In genomic region chr3:99858922-99859321, GRCm38 (mm10) we compare ENCODE assay signal across 17 mouse cellular contexts. TPM values are rescaled to one million over a fixed set of nuclear protein-coding genes. Genes with fewer than 3 reads are reported as not detected.
DNase-seq lines count a peak whose midpoint lies in the region; ATAC-seq and TF ChIP-seq lines count a peak whose summit lies in the region.
"Had no signal": no experiment of that assay in that cellular context is flagged by ENCODE, and none has a peak within 500 bp of the region (broad histone marks: within the 10 kb centered on the region; RNA-seq: fewer than 3 reads in every experiment).

No protein-coding gene starts in this region.

- no peaks in the 10 kb centered on the region for H3K4me1 ChIP-seq in heart, embryonic 12.5 days (replicated peaks)
- H3K4me1 ChIP-seq in liver, postnatal 0 days (ENCODE audit: insufficient read depth) = no peaks in the 10 kb centered on the region
- H3K4me1 ChIP-seq in liver, embryonic 12.5 days = no peaks in the 10 kb centered on the region
- H3K4me1 ChIP-seq in ES-E14 (ENCODE audit: control insufficient read depth in 2 of 2, insufficient read depth in 2 of 2, low read length in 2 of 2, poor library complexity in 1 of 2) = no peaks in the 10 kb centered on the region
- 0 out of 2 replicates have a peak, but pooled peaks cover 3% of the 10 kb centered on the region for H3K4me1 ChIP-seq in embryonic facial prominence, embryonic 10.5 days

- ATAC-seq in heart, embryonic 12.5 days (ENCODE audit: insufficient number of reproducible peaks, low FRiP score) = no peak
- no peak for ATAC-seq in liver, postnatal 0 days
- no peak for ATAC-seq in liver, embryonic 12.5 days
- ATAC-seq: forebrain, postnatal 0 days had no signal

- no peak for TF ChIP-seq EP300 in liver, postnatal 0 days (IDR thresholded peaks at IDR 0.05; ENCODE audit: low read depth)

- no peak overlapping the region for H3K9ac ChIP-seq in heart, embryonic 12.5 days
- H3K9ac ChIP-seq in liver, postnatal 0 days (replicated peaks) = no peak overlapping the region
- H3K9ac ChIP-seq in liver, embryonic 12.5 days = no peak overlapping the region
- H3K9ac ChIP-seq in ES-E14 (ENCODE audit: insufficient read depth, low read depth, low read length, poor library complexity, severe bottlenecking) = no peak overlapping the region
- H3K9ac ChIP-seq: forebrain, postnatal 0 days; limb, embryonic 12.5 days had no signal

- no peak overlapping the region for H3K27ac ChIP-seq in heart, embryonic 12.5 days (ENCODE audit: poor library complexity, severe bottlenecking)
- H3K27ac ChIP-seq in liver, postnatal 0 days (ENCODE audit: low read depth) = no peak overlapping the region
- H3K27ac ChIP-seq in liver, embryonic 12.5 days = no peak overlapping the region
- no peak overlapping the region for H3K27ac ChIP-seq in ES-E14 (ENCODE audit: insufficient read depth, low read depth, low read length, poor library complexity, severe bottlenecking)
- no peak overlapping the region for H3K27ac ChIP-seq in embryonic facial prominence, embryonic 10.5 days (replicated peaks)
- H3K27ac ChIP-seq: limb, embryonic 12.5 days; midbrain, embryonic 10.5 days had no signal

- H3K27me3 ChIP-seq in heart, embryonic 12.5 days (replicated peaks) = no peaks in the 10 kb centered on the region
- H3K27me3 ChIP-seq in liver, postnatal 0 days (ENCODE audit: insufficient read depth, low read length) = no peaks in the 10 kb centered on the region
- no peaks in the 10 kb centered on the region for H3K27me3 ChIP-seq in liver, embryonic 12.5 days (replicated peaks)
- H3K27me3 ChIP-seq in embryonic facial prominence, embryonic 10.5 days (replicated peaks; ENCODE audit: low read depth, poor library complexity, severe bottlenecking) = no peaks in the 10 kb centered on the region
- H3K27me3 ChIP-seq: limb, embryonic 12.5 days had no signal

- in situ Hi-C loops in ES-E14 (cut with MboI; ENCODE audit: low sequenced_read_pairs in 2 of 2, unreplicated experiment in 2 of 2) = no loop called here

- TF ChIP-seq CTCF in liver, postnatal 0 days (IDR thresholded peaks at IDR 0.05; ENCODE audit: low read depth) = peak; percentile 32

- no peaks in the 10 kb centered on the region for H3K36me3 ChIP-seq in heart, embryonic 12.5 days
- H3K36me3 ChIP-seq in liver, postnatal 0 days (replicated peaks; ENCODE audit: insufficient read depth, low read length) = no peaks in the 10 kb centered on the region
- H3K36me3 ChIP-seq in liver, embryonic 12.5 days = no peaks in the 10 kb centered on the region
- H3K36me3 ChIP-seq in ES-E14 (ENCODE audit: control insufficient read depth, insufficient read depth, low read length, poor library complexity, severe bottlenecking) = no peaks in the 10 kb centered on the region
- no peaks in the 10 kb centered on the region for H3K36me3 ChIP-seq in embryonic facial prominence, embryonic 10.5 days (replicated peaks)
- H3K36me3 ChIP-seq: limb, embryonic 12.5 days; midbrain, embryonic 10.5 days had no signal

- H3K4me3 ChIP-seq in heart, embryonic 12.5 days = no peak overlapping the region
- H3K4me3 ChIP-seq in liver, postnatal 0 days (ENCODE audit: low read depth, low read length) = no peak overlapping the region
- H3K4me3 ChIP-seq in liver, embryonic 12.5 days = no peak overlapping the region
- H3K4me3 ChIP-seq in ES-E14 (ENCODE audit: insufficient read depth in 1 of 2, low read depth in 1 of 2, low read length in 2 of 2, poor library complexity in 1 of 2, severe bottlenecking in 1 of 2) = no peak overlapping the region
- no peak overlapping the region for H3K4me3 ChIP-seq in embryonic facial prominence, embryonic 10.5 days
- H3K4me3 ChIP-seq: limb, embryonic 12.5 days; midbrain, embryonic 10.5 days; myocyte had no signal

- peak; percentile 6 for DNase-seq in heart, postnatal 4 days
- no peak for DNase-seq in liver, postnatal 0 days
- DNase-seq in ES-E14 (ENCODE audit: low read depth, low spot score) = peak; percentile 15
- DNase-seq in embryonic facial prominence, embryonic 10.5 days (ENCODE audit: low spot score) = peak; percentile 18
- no peak for DNase-seq in adrenal gland, adult 18-20 months (ENCODE audit: low spot score in 2 of 2)
- DNase-seq in right cerebral cortex, postnatal 25 days = no peak
- DNase-seq: adrenal gland, postnatal 25 days; embryo, embryonic 11 days; forebrain, postnatal 0 days; gastrocnemius, postnatal 14 days; kidney, adult 18-20 months; thymus, adult 2 months had no signal

- WGBS in heart, embryonic 12.5 days = 82% methylated on average over 3 of the region's 3 CpGs
- WGBS in liver, postnatal 0 days (ENCODE audit: insufficient replicate concordance) = 59% methylated on average over 3 of the region's 3 CpGs
- 61% methylated on average over 3 of the region's 3 CpGs for WGBS in liver, embryonic 12.5 days (ENCODE audit: insufficient replicate concordance)
- WGBS in embryonic facial prominence, embryonic 10.5 days = 77% methylated on average over 3 of the region's 3 CpGs

- no peak overlapping the region for H3K4me2 ChIP-seq in heart, embryonic 12.5 days
- H3K4me2 ChIP-seq in liver, postnatal 0 days (ENCODE audit: low read depth, low read length) = no peak overlapping the region
- no peak overlapping the region for H3K4me2 ChIP-seq in liver, embryonic 12.5 days
- H3K4me2 ChIP-seq: limb, embryonic 12.5 days had no signal

- no peaks in the 10 kb centered on the region for H3K9me3 ChIP-seq in heart, embryonic 12.5 days (replicated peaks)
- H3K9me3 ChIP-seq in liver, postnatal 0 days (ENCODE audit: low read length) = no peaks in the 10 kb centered on the region
- no peaks in the 10 kb centered on the region for H3K9me3 ChIP-seq in liver, embryonic 12.5 days (replicated peaks)
- no peaks in the 10 kb centered on the region for H3K9me3 ChIP-seq in ES-E14 (ENCODE audit: control insufficient read depth, insufficient read depth, low read depth, low read length)
- no peaks in the 10 kb centered on the region for H3K9me3 ChIP-seq in embryonic facial prominence, embryonic 10.5 days
- H3K9me3 ChIP-seq: limb, embryonic 12.5 days; midbrain, embryonic 10.5 days had no signal

TF ChIP-seq in ES-E14, 5 proteins besides CTCF, POLR2A, EP300 and RAD21:
- TF ChIP-seq ZNF384 (IDR thresholded peaks at IDR 0.05; ENCODE audit: low read depth, low read length) = no peak
- TF ChIP-seq ZC3H11A (IDR thresholded peaks at IDR 0.05; ENCODE audit: borderline replicate concordance, low read depth, low read length) = no peak
- TF ChIP-seq CHD2 (IDR thresholded peaks at IDR 0.05; ENCODE audit: low read depth, low read length) = no peak
- no peak for TF ChIP-seq HCFC1 (IDR thresholded peaks at IDR 0.05; ENCODE audit: borderline replicate concordance, insufficient read depth, low read length)
- TF ChIP-seq MAFK (IDR thresholded peaks at IDR 0.05; ENCODE audit: insufficient read depth, low read depth, low read length) = no peak

RNA-seq across cellular contexts. Expression of gene Spag17, which starts 26.3 kb away (rescaled TPM):
- total RNA-seq in heart, postnatal 4 days (2021) = not detected
- polyA plus RNA-seq in heart, embryonic 12.5 days (2016; fragmentation: Nextera tagmentation; extraction: Ambion mirVana) = 0.21 and 0.24 TPM in 2 replicates
- 0.36 and 0.46 TPM in 2 replicates for polyA plus RNA-seq in liver, postnatal 0 days (2015; fragmentation: Nextera tagmentation; extraction: Ambion mirVana)
- 0.06 and 0.29 TPM in 2 replicates for polyA plus RNA-seq in liver, embryonic 12.5 days (2016; fragmentation: Nextera tagmentation; extraction: Ambion mirVana)
- 0.04 and 0.11 TPM in 2 replicates for total RNA-seq in ES-E14 (2012; rRNA removed)
- 0.29 and 0.47 TPM in 2 replicates for polyA plus RNA-seq in embryonic facial prominence, embryonic 10.5 days (2016; fragmentation: Nextera tagmentation; extraction: Ambion mirVana)
- not detected for total RNA-seq in adrenal gland, adult 18-20 months (2021)
- total RNA-seq: adrenal gland, postnatal 25 days; gastrocnemius, postnatal 14 days had no signal
- polyA plus RNA-seq: midbrain, embryonic 10.5 days; myocyte had no signal

Comparison
In these comparisons a context has a peak if more than half of its experiments do, and no peak if none do; other contexts are left out.
1. DNase-seq: peak in heart, postnatal 4 days (single experiment), ES-E14 (single experiment) and embryonic facial prominence, embryonic 10.5 days (single experiment); none in liver, postnatal 0 days (single experiment), adrenal gland, adult 18-20 months (0 of 2) and right cerebral cortex, postnatal 25 days (single experiment).